Mouse (Mus musculus) forebrain, embryonic 14.5 days (tissue): Measurements from ENCODE around the gene Acaa1b. TPM values are rescaled to one million over a fixed set of nuclear protein-coding genes. Genes with fewer than 3 reads are reported as not detected.

Experiments used
- ATAC-seq: fragments of 200-750 bp; cut with Nextera tagmentation; 2 replicates; pipeline ENCODE4 v1.8.0; 2017; ENCODE audit warnings: mild to moderate bottlenecking, moderate library complexity
- DNase-seq: peaks from one replicate; pipeline ENCODE4 v3.0.0-alpha.2; 2015; ENCODE audit warnings: low spot score
- H3K27ac ChIP-seq: fragments of 300-500 bp; sonication (generic); 2 replicates; pipeline ENCODE4 v1.5.1; 2014; ENCODE audit warnings: low read depth, mild to moderate bottlenecking, control low read depth, low read length, moderate library complexity
- H3K27me3 ChIP-seq: fragments of 300-500 bp; sonication (generic); replicated peaks from 2 replicates; pipeline ENCODE4 v1.6.1; 2014; ENCODE audit warnings: low read length, control low read depth, mixed read lengths; ENCODE audit not compliant: control insufficient read depth, insufficient read depth
- H3K36me3 ChIP-seq: fragments of 300-500 bp; sonication (generic); 2 replicates; pipeline ENCODE4 v1.6.1; 2014; ENCODE audit warnings: low read length, control low read depth; ENCODE audit not compliant: control insufficient read depth, insufficient read depth
- H3K4me1 ChIP-seq: fragments of 300-500 bp; sonication (generic); 2 replicates; pipeline ENCODE4 v1.6.1; 2014; ENCODE audit warnings: antibody characterized with exemption, low read length, control low read depth; ENCODE audit not compliant: control insufficient read depth, insufficient read depth
- H3K4me2 ChIP-seq: fragments of 300-500 bp; sonication (generic); 2 replicates; pipeline ENCODE4 v1.6.1; 2014; ENCODE audit warnings: mild to moderate bottlenecking, control low read depth, low read length
- H3K4me3 ChIP-seq: fragments of 300-500 bp; sonication (generic); 2 replicates; pipeline ENCODE4 v1.5.1; 2014; ENCODE audit warnings: low read depth, low read length, control low read depth
- H3K9ac ChIP-seq: fragments of 300-500 bp; sonication (generic); 2 replicates; pipeline ENCODE4 v1.6.1; 2014; ENCODE audit warnings: mild to moderate bottlenecking, low read length, control low read depth, moderate library complexity
- H3K9me3 ChIP-seq: fragments of 300-500 bp; sonication (generic); replicated peaks from 2 replicates; pipeline ENCODE4 v1.6.1; 2016; ENCODE audit warnings: low read length, control low read depth, mixed read lengths; ENCODE audit not compliant: control insufficient read depth
- WGBS: fragments of 180-500 bp; shearing (Covaris S2); extraction: QIAGEN DNeasy Blood & Tissue Kit; methylation state at CpG from one replicate; pipeline ENCODE4 v1.1.7; 2014; 5-methylcytosine and 5-hydroxymethylcytosine counted together
- polyA plus RNA-seq: library from polyadenylated mRNA; unstranded; fragments of >200 nt; fragmentation: Nextera tagmentation; extraction: Ambion mirVana; gene quantifications from 2 replicates; pipeline ENCODE4 v1.2.1, GENCODE M21; 2014

The Acaa1b gene
- polyA plus RNA-seq, 1 experiment from 2014 or later = 1.3 TPM

- Histone ChIP-seq H3K27me3 (no peaks in the 10 kb centered on the region), H3K4me2 (no peak overlapping the region), H3K9ac (no peak overlapping the region), H3K4me3 (no peak overlapping the region), H3K9me3 (no peaks in the 10 kb centered on the region), H3K4me1 (no peaks in the 10 kb centered on the region), H3K27ac (no peak overlapping the region), H3K36me3 (no peaks in the 10 kb centered on the region)
- DNase-seq (no peak), ATAC-seq (no peak)
- WGBS = 86% methylated on average over 12 of the region's 12 CpGs
Observed at GRCm38 (mm10) chr9:119128436-119129181, 28.3 kb downstream of the Acaa1b start.

GRCm38 (mm10) chr9:119122596-119123369 lies 34.1 kb downstream of the Acaa1b start:
- DNase-seq (no peak), ATAC-seq (no peak)
- 90% methylated on average over 18 of the region's 18 CpGs for WGBS
- H3K9me3 ChIP-seq = no peaks in the 10 kb centered on the region
- no peaks in the 10 kb centered on the region for H3K36me3 ChIP-seq
- H3K4me2 ChIP-seq = no peak overlapping the region
- no peak overlapping the region for H3K4me3 ChIP-seq
- H3K27me3 ChIP-seq = no peaks in the 10 kb centered on the region
- H3K27ac ChIP-seq = no peak overlapping the region
- no peak overlapping the region for H3K9ac ChIP-seq
- H3K4me1 ChIP-seq = no peaks in the 10 kb centered on the region

GRCm38 (mm10) chr9:119120168-119120560 lies 36.7 kb downstream of the Acaa1b start:
- no peaks in the 10 kb centered on the region for H3K27me3 ChIP-seq
- no peak for ATAC-seq

GRCm38 (mm10) chr9:119119409-119120167 lies 37.3 kb downstream of the Acaa1b start:
- H3K4me2 ChIP-seq = no peak overlapping the region
- H3K36me3 ChIP-seq = no peaks in the 10 kb centered on the region
- no peak overlapping the region for H3K9ac ChIP-seq
- no peaks in the 10 kb centered on the region for H3K27me3 ChIP-seq
- H3K27ac ChIP-seq = no peak overlapping the region
- H3K4me1 ChIP-seq = no peaks in the 10 kb centered on the region
- no peak overlapping the region for H3K4me3 ChIP-seq
- ATAC-seq (no peak), DNase-seq (no peak)
- 80% methylated on average over 19 of the region's 19 CpGs for WGBS
- no peaks in the 10 kb centered on the region for H3K9me3 ChIP-seq

More at GRCm38 (mm10) chr9:119120168-119120560, 36.7 kb downstream of the Acaa1b start:
- no peak overlapping the region for H3K4me2 ChIP-seq
- H3K36me3 ChIP-seq = no peaks in the 10 kb centered on the region
- no peak for DNase-seq
- H3K9ac ChIP-seq = no peak overlapping the region
- no peaks in the 10 kb centered on the region for H3K9me3 ChIP-seq
- H3K27ac ChIP-seq = no peak overlapping the region
- WGBS = 78% methylated on average over 3 of the region's 3 CpGs
- no peak overlapping the region for H3K4me3 ChIP-seq
- no peaks in the 10 kb centered on the region for H3K4me1 ChIP-seq

- Histone ChIP-seq H3K9me3 (no peaks in the 10 kb centered on the region), H3K4me3 (no peak overlapping the region), H3K36me3 (no peaks in the 10 kb centered on the region), H3K4me2 (no peak overlapping the region), H3K27ac (no peak overlapping the region), H3K27me3 (no peaks in the 10 kb centered on the region), H3K9ac (no peak overlapping the region), H3K4me1 (no peaks in the 10 kb centered on the region)
- 91% methylated on average over 17 of the region's 17 CpGs for whole genome bisulfite sequencing
- ATAC-seq (no peak), DNase-seq (no peak)
Observed at GRCm38 (mm10) chr9:119114911-119115310, 42.0 kb downstream of the Acaa1b start.

GRCm38 (mm10) chr9:119110640-119111039 lies 46.3 kb downstream of the Acaa1b start:
- Histone ChIP-seq H3K27me3 (no peaks in the 10 kb centered on the region), H3K36me3 (no peaks in the 10 kb centered on the region), H3K4me3 (no peak overlapping the region), H3K4me1 (no peaks in the 10 kb centered on the region), H3K4me2 (no peak overlapping the region), H3K9me3 (no peaks in the 10 kb centered on the region), H3K27ac (no peak overlapping the region), H3K9ac (no peak overlapping the region)
- DNase-seq (no peak), ATAC-seq (no peak)
- WGBS = 45% methylated on average over 3 of the region's 3 CpGs

GRCm38 (mm10) chr9:119109685-119110353 lies 47.1 kb downstream of the Acaa1b start:
- no peaks in the 10 kb centered on the region for H3K4me1 ChIP-seq
- DNase-seq = no peak
- no peaks in the 10 kb centered on the region for H3K36me3 ChIP-seq
- 54% methylated on average over 12 of the region's 12 CpGs for WGBS
- no peak for ATAC-seq
- H3K4me3 ChIP-seq = no peak overlapping the region
- H3K27ac ChIP-seq = no peak overlapping the region
- no peaks in the 10 kb centered on the region for H3K27me3 ChIP-seq
- no peaks in the 10 kb centered on the region for H3K9me3 ChIP-seq
- no peak overlapping the region for H3K9ac ChIP-seq
- H3K4me2 ChIP-seq = no peak overlapping the region

GRCm38 (mm10) chr9:119107566-119107965 lies 49.3 kb downstream of the Acaa1b start:
- no peak for DNase-seq
- no peaks in the 10 kb centered on the region for H3K27me3 ChIP-seq
- 84% methylated on average over 4 of the region's 4 CpGs for WGBS

More at GRCm38 (mm10) chr9:119107566-119107965, 49.3 kb downstream of the Acaa1b start:
- Histone ChIP-seq H3K9me3 (no peaks in the 10 kb centered on the region), H3K36me3 (no peaks in the 10 kb centered on the region), H3K4me2 (no peak overlapping the region), H3K4me3 (no peak overlapping the region), H3K4me1 (0 out of 2 replicates have a peak, but pooled peaks cover 3% of the 10 kb centered on the region), H3K27ac (no peak overlapping the region), H3K9ac (no peak overlapping the region)
- ATAC-seq = no peak
